13 mouse cellular contexts compared by ENCODE assay signal in the genomic region with DNA sequence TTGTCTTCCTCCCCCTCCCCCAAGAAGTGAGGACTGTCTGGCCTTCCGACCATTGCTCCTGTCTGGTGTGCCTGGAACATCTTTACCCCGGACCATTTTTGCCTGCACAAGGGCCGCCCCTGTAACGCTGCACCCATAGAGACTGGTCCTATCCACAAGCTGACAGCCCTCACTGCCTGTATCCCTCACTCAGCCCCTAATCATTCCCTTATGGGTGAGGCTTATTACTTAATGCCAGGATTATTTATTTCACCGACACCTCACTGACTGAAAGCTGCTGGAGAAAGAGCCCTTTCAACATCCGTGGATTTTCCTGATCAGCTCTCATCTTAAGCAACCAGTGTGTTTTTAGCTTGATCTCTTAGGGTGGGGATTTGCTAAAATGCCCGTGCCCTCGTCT. TPM values are rescaled to one million over a fixed set of nuclear protein-coding genes. Genes with fewer than 3 reads are reported as not detected.
DNase-seq lines count a peak whose midpoint lies in the region; ATAC-seq and TF ChIP-seq lines count a peak whose summit lies in the region.
"Had no signal": no experiment of that assay in that cellular context is flagged by ENCODE, and none has a peak within 500 bp of the region (broad histone marks: within the 10 kb centered on the region; RNA-seq: fewer than 3 reads in every experiment).

No protein-coding gene starts in this region.

- H3K27ac ChIP-seq in heart, postnatal 0 days (ENCODE audit: low read depth) = peak overlapping the region; percentile 49; the same call in 1 of the 2 replicates
- H3K27ac ChIP-seq in lung, embryonic 16.5 days (ENCODE audit: low read length) = no peak overlapping the region
- peak overlapping the region; percentile 81 for H3K27ac ChIP-seq in limb, embryonic 14.5 days (replicated peaks; ENCODE audit: low read depth, low read length)
- H3K27ac ChIP-seq: hindbrain, embryonic 15.5 days; layer of hippocampus, adult 2 months had no signal

- H3K9me3 ChIP-seq in heart, postnatal 0 days (replicated peaks; ENCODE audit: control insufficient read depth, low read length) = no peaks in the 10 kb centered on the region
- no peaks in the 10 kb centered on the region for H3K9me3 ChIP-seq in lung, embryonic 16.5 days (ENCODE audit: control insufficient read depth, low read length)
- no peaks in the 10 kb centered on the region for H3K9me3 ChIP-seq in limb, embryonic 14.5 days (ENCODE audit: control insufficient read depth, low read length)
- H3K9me3 ChIP-seq: hindbrain, embryonic 15.5 days had no signal

- no peak for TF ChIP-seq CTCF in heart, postnatal 0 days (IDR thresholded peaks at IDR 0.05; ENCODE audit: low read depth)

- no peak for TF ChIP-seq EP300 in heart, postnatal 0 days (IDR thresholded peaks at IDR 0.05; ENCODE audit: low read depth)

- no peaks in the 10 kb centered on the region for H3K27me3 ChIP-seq in heart, postnatal 0 days (ENCODE audit: control insufficient read depth, insufficient read depth, low read length)
- H3K27me3 ChIP-seq in lung, embryonic 16.5 days (ENCODE audit: control insufficient read depth, insufficient read depth, low read depth, low read length) = no peaks in the 10 kb centered on the region
- H3K27me3 ChIP-seq in limb, embryonic 14.5 days (ENCODE audit: control insufficient read depth, insufficient read depth, low read length) = no peaks in the 10 kb centered on the region
- H3K27me3 ChIP-seq: hindbrain, embryonic 15.5 days had no signal

- WGBS in heart, postnatal 0 days = 54% methylated on average over 8 of the region's 8 CpGs
- WGBS in lung, embryonic 16.5 days = 39% methylated on average over 8 of the region's 8 CpGs
- WGBS in limb, embryonic 14.5 days = 29% methylated on average over 8 of the region's 8 CpGs

- TF ChIP-seq POLR2A in limb, embryonic 14.5 days (IDR thresholded peaks at IDR 0.05; ENCODE audit: borderline replicate concordance, extremely low read depth, insufficient read depth, insufficient read length) = no peak

- H3K4me3 ChIP-seq in heart, postnatal 0 days (ENCODE audit: low read depth, low read length) = no peak overlapping the region
- H3K4me3 ChIP-seq in lung, embryonic 16.5 days (ENCODE audit: low read length) = no peak overlapping the region
- H3K4me3 ChIP-seq in limb, embryonic 14.5 days (replicated peaks; ENCODE audit: low read length) = no peak overlapping the region
- H3K4me3 ChIP-seq: erythroblast, embryonic 14.5 days; hindbrain, embryonic 15.5 days; layer of hippocampus, adult 2 months had no signal

- no peak for ATAC-seq in heart, postnatal 0 days (ENCODE audit: insufficient read depth, low read depth)
- peak; percentile 10; the same call in 1 of the 2 replicates for ATAC-seq in lung, embryonic 16.5 days (ENCODE audit: low read depth)
- ATAC-seq in limb, embryonic 14.5 days (ENCODE audit: low FRiP score, low read depth) = peak; percentile 53

- H3K36me3 ChIP-seq in heart, postnatal 0 days (replicated peaks; ENCODE audit: control insufficient read depth, insufficient read depth, low read length) = no peaks in the 10 kb centered on the region
- no peaks in the 10 kb centered on the region for H3K36me3 ChIP-seq in lung, embryonic 16.5 days (ENCODE audit: control insufficient read depth, insufficient read depth, low read length)
- H3K36me3 ChIP-seq in limb, embryonic 14.5 days (ENCODE audit: control insufficient read depth, insufficient read depth, low read length) = no peaks in the 10 kb centered on the region
- H3K36me3 ChIP-seq: hindbrain, embryonic 15.5 days had no signal

- H3K9ac ChIP-seq in heart, postnatal 0 days (replicated peaks; ENCODE audit: low read depth, low read length) = no peak overlapping the region
- no peak overlapping the region for H3K9ac ChIP-seq in lung, embryonic 16.5 days (ENCODE audit: low read length)
- 0 out of 2 replicates have a peak overlapping the region, but pooled peaks have one; percentile 34 for H3K9ac ChIP-seq in limb, embryonic 14.5 days (ENCODE audit: low read depth, low read length, severe bottlenecking)
- H3K9ac ChIP-seq: hindbrain, embryonic 15.5 days had no signal

- no peak overlapping the region for H3K4me2 ChIP-seq in heart, postnatal 0 days (ENCODE audit: low read depth, low read length)
- no peak overlapping the region for H3K4me2 ChIP-seq in lung, embryonic 16.5 days (ENCODE audit: low read depth, low read length)
- H3K4me2 ChIP-seq in limb, embryonic 14.5 days (replicated peaks; ENCODE audit: low read depth, low read length, severe bottlenecking) = peak overlapping the region; percentile 30; the same call in 1 of the 2 replicates
- H3K4me2 ChIP-seq: hindbrain, embryonic 15.5 days had no signal

- H3K4me1 ChIP-seq in heart, postnatal 0 days (ENCODE audit: control insufficient read depth, insufficient read depth) = peaks cover 27% of the 10 kb centered on the region
- H3K4me1 ChIP-seq in lung, embryonic 16.5 days (replicated peaks; ENCODE audit: control insufficient read depth, insufficient read depth, low read length) = peaks cover 26% of the 10 kb centered on the region
- H3K4me1 ChIP-seq in limb, embryonic 14.5 days (ENCODE audit: control insufficient read depth, insufficient read depth, low read length) = peaks cover 39% of the 10 kb centered on the region

- DNase-seq in heart, postnatal 0 days (ENCODE audit: low spot score) = no peak
- no peak for DNase-seq in heart, postnatal 4 days
- no peak for DNase-seq in lung, postnatal 14 days
- peak; percentile 71 for DNase-seq in forelimb bud, embryonic 11.5 days (ENCODE audit: low read depth, low spot score)
- peak; percentile 40 for DNase-seq in limb, embryonic 14.5 days (ENCODE audit: low spot score)
- no peak for DNase-seq in right cerebral cortex, adult 18-20 months
- DNase-seq: lung, adult 2 months; spleen, adult 18-20 months had no signal

RNA-seq across cellular contexts. Expression of gene Spsb4, which starts 55.9 kb away (rescaled TPM):
- total RNA-seq in heart, postnatal 0 days (2014; rRNA removed; ENCODE audit: low replicate concordance) = 36.4 and 72.4 TPM in 2 replicates
- polyA plus RNA-seq in heart, postnatal 0 days (2015; fragmentation: Nextera tagmentation; extraction: Ambion mirVana) = 31.8 and 32.5 TPM in 2 replicates
- 10 to 100 TPM; 30.4 to 34.6 TPM for total RNA-seq in heart, postnatal 4 days (2021)
- polyA plus RNA-seq in lung, embryonic 16.5 days (2015; fragmentation: Nextera tagmentation; extraction: Ambion mirVana) = 7.7 and 8.8 TPM in 2 replicates
- 19.9 and 26.6 TPM in 2 replicates for polyA plus RNA-seq in limb, embryonic 14.5 days (2012; rRNA removed)
- 28.4 and 29.2 TPM in 2 replicates for polyA plus RNA-seq in limb, embryonic 14.5 days (2014; fragmentation: Nextera tagmentation; extraction: Ambion mirVana)
- total RNA-seq: CH12.LX had no signal

Comparison
In these comparisons a context has a peak if more than half of its experiments do, and no peak if none do; other contexts are left out.
1. DNase-seq: peak in forelimb bud, embryonic 11.5 days (single experiment) and limb, embryonic 14.5 days (single experiment); none in heart, postnatal 0 days (single experiment), heart, postnatal 4 days (single experiment), lung, postnatal 14 days (single experiment) and right cerebral cortex, adult 18-20 months (single experiment).